Mouse (Mus musculus) T-cell, adult 66 days (primary cell): ENCODE results near the gene Elavl1. TPM values are rescaled to one million over a fixed set of nuclear protein-coding genes. Genes with fewer than 3 reads are reported as not detected.

ENCODE experiments used
- total RNA-seq, 2 experiments: library from RNA; stranded (reverse); gene quantifications; 3 replicates in 1 of 2; 4 replicates in 1 of 2; pipeline ENCODE4 v1.2.4; 2023

Elavl1 gene
- 100 to 1,000 TPM; 101 to 106 TPM for total RNA-seq

GRCm38 (mm10) chr8:4324983-4325750 is at the start of gene Elavl1, which contains the start of gene Ccl25:
Gene Elavl1, minus strand, starts transcription at chr8:4325413.
Gene Ccl25, plus strand, starts transcription at chr8:4325210.

GRCm38 (mm10) chr8:4275275-4276110 is 49.7 kb downstream of the Elavl1 start, which contains the start of gene Timm44:
Gene Timm44, minus strand, starts transcription at chr8:4275913.

GRCm38 (mm10) chr8:4259125-4259804 is 65.9 kb downstream of the Elavl1 start, which contains the start of gene Ctxn1:
Gene Ctxn1, minus strand, starts transcription at chr8:4259274.

GRCm38 (mm10) chr8:4252934-4253841 is 72.0 kb downstream of the Elavl1 start, which contains the start of gene Snapc2:
Gene Snapc2, plus strand, starts transcription at chr8:4253080.

GRCm38 (mm10) chr8:4247951-4248540 is 77.2 kb downstream of the Elavl1 start, which contains the start of gene Tgfbr3l:
Gene Tgfbr3l, plus strand, starts transcription at chr8:4248214.

GRCm38 (mm10) chr8:4238434-4239192 is 86.6 kb downstream of the Elavl1 start, which contains the start of the genes Map2k7 and Gm49320:
Gene Map2k7, plus strand, starts transcription at chr8:4238740.
Gene Gm49320, plus strand, starts transcription at chr8:4238865.

Other genes with a start within 250 kb of the Elavl1 start
- gene Cd209f, start 219.6 kb downstream of the Elavl1 start, total RNA-seq = not detected
- gene Cd209g, start 191.3 kb downstream of the Elavl1 start, total RNA-seq = not detected
- gene Evi5l, start 158.8 kb downstream of the Elavl1 start, total RNA-seq = 10 to 100 TPM; 20.4 to 25.1 TPM
- under 1 TPM; 0.15 to 0.38 TPM for gene Prr36, start 108.0 kb downstream of the Elavl1 start, total RNA-seq
- not detected for gene Lrrc8e, start 98.6 kb downstream of the Elavl1 start, total RNA-seq
- gene Map2k7, start 86.7 kb downstream of the Elavl1 start, total RNA-seq = 100 to 1,000 TPM; 131 to 134 TPM
- 1 to 10 TPM in 1 of 2 experiments, not detected in 1; 3.9 TPM for gene Gm49320, start 86.5 kb downstream of the Elavl1 start, total RNA-seq
- 10 to 100 TPM; 36.5 to 43.9 TPM for gene Tgfbr3l, start 77.2 kb downstream of the Elavl1 start, total RNA-seq
- 10 to 100 TPM; 17.9 to 20.3 TPM for gene Snapc2, start 72.3 kb downstream of the Elavl1 start, total RNA-seq
- gene Ctxn1, start 66.1 kb downstream of the Elavl1 start, total RNA-seq = 1 to 10 TPM; 1.6 to 3.1 TPM
- gene Timm44, start 49.5 kb downstream of the Elavl1 start, total RNA-seq = 10 to 100 TPM; 70.9 to 83.2 TPM
- 10 to 100 TPM; 25.5 to 25.8 TPM for gene Ccl25, start 203 bp downstream of the Elavl1 start, total RNA-seq
- 10 to 100 TPM; 39.1 to 47.5 TPM for gene Cers4, start 167.6 kb upstream of the Elavl1 start, total RNA-seq